Mouse (Mus musculus) liver, adult 2 months (tissue): Measurements from ENCODE around the gene Ncapg2. TPM values are rescaled to one million over a fixed set of nuclear protein-coding genes. Genes with fewer than 3 reads are reported as not detected.

Experiments
- DNase-seq: peaks from one replicate; pipeline ENCODE4 v3.0.0-alpha.2; 2011; ENCODE audit warnings: low read depth, low spot score; ENCODE audit errors: extremely low read depth
- H3K27ac ChIP-seq: fragments of 200-500 bp; replicated peaks from 2 replicates; pipeline ENCODE4 v1.5.1; 2012; ENCODE audit warnings: low read depth, mild to moderate bottlenecking, control low read depth, inconsistent platforms, low read length; ENCODE audit not compliant: insufficient read depth
- H3K27me3 ChIP-seq: fragments of 200-500 bp; 2 replicates; pipeline ENCODE4 v1.6.1; 2012; ENCODE audit warnings: mild to moderate bottlenecking, moderate library complexity, low read length, inconsistent platforms; ENCODE audit not compliant: control insufficient read depth, insufficient read depth
- H3K36me3 ChIP-seq: fragments of 200-500 bp; 2 replicates; pipeline ENCODE4 v1.6.1; 2012; ENCODE audit warnings: low read length, inconsistent platforms; ENCODE audit not compliant: control insufficient read depth, insufficient read depth
- H3K4me1 ChIP-seq: fragments of 200-500 bp; 2 replicates; pipeline ENCODE4 v1.6.1; 2011; ENCODE audit warnings: low read length; ENCODE audit not compliant: control insufficient read depth, insufficient read depth
- H3K4me3 ChIP-seq: fragments of 200-500 bp; 2 replicates; pipeline ENCODE4 v1.5.1; 2011; ENCODE audit warnings: low read depth, mild to moderate bottlenecking, control low read depth, low read length, moderate library complexity; ENCODE audit not compliant: insufficient read depth
- H3K79me2 ChIP-seq: fragments of 200-500 bp; 2 replicates; pipeline ENCODE4 v1.6.1; 2012; ENCODE audit warnings: inconsistent platforms, mild to moderate bottlenecking, low read length, moderate library complexity; ENCODE audit not compliant: control insufficient read depth, insufficient read depth
- H3K9ac ChIP-seq: fragments of 200-500 bp; 2 replicates; pipeline ENCODE4 v1.6.1; 2012; ENCODE audit warnings: low read depth, mild to moderate bottlenecking, control low read depth, inconsistent platforms, low read length
- CTCF ChIP-seq: fragments of 200-500 bp; IDR thresholded peaks from 2 replicates; pipeline ENCODE4 v1.5.1; 2011; ENCODE audit warnings: low read depth, low read length, control low read depth
- POLR2A ChIP-seq: fragments of 200-500 bp; IDR thresholded peaks from 2 replicates; pipeline ENCODE4 v1.6.1; 2011; ENCODE audit warnings: low read length, control low read depth; ENCODE audit not compliant: insufficient read depth; ENCODE audit errors: extremely low read depth
- WGBS: fragments of 180-500 bp; shearing (Covaris S2); methylation state at CpG from one replicate; pipeline ENCODE4 v1.1.7; 2018; 5-methylcytosine and 5-hydroxymethylcytosine counted together
- polyA plus RNA-seq: library from polyadenylated mRNA; depleted of rRNA; stranded (reverse); fragments of >200 nt; gene quantifications from 2 replicates; pipeline ENCODE4 v1.2.3, GENCODE M21; 2012
- total RNA-seq: library from RNA; depleted of rRNA; stranded (reverse); fragments of >200 nt; gene quantifications from 2 replicates; pipeline ENCODE4 v1.2.3, GENCODE M21; 2014

Gene Ncapg2
- total and polyA plus RNA-seq, 2 experiments: 0.21 to 2.1 TPM

DNA sequence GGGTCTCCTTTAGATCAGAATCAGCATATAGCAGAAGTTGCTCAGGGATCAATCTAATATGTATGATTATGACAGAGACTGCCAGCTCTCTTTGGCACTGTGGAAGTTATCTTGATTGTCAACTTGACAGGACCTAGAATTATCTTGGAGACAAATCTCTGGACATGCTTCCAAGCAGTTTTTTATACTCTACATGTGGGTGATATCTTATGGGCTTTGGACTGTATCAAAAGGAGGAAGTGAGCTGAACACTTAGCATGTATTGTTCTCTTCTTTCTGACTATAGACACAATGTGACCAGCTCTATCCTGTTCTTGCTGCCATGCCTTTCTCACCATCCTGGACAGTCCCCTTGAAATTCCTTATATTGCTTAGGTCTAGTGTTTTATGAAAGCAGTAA is 68.6 kb downstream of the Ncapg2 start:
- no peaks in the 10 kb centered on the region for H3K4me1 ChIP-seq
- H3K4me3 ChIP-seq: no peak overlapping the region
- no peak overlapping the region for H3K9ac ChIP-seq
- no peak for DNase-seq
- no peaks in the 10 kb centered on the region for H3K36me3 ChIP-seq
- no peaks in the 10 kb centered on the region for H3K27me3 ChIP-seq
- no peak overlapping the region for H3K27ac ChIP-seq
- TF ChIP-seq POLR2A: no peak
- no peak for TF ChIP-seq CTCF
- H3K79me2 ChIP-seq: no peaks in the 10 kb centered on the region

DNA sequence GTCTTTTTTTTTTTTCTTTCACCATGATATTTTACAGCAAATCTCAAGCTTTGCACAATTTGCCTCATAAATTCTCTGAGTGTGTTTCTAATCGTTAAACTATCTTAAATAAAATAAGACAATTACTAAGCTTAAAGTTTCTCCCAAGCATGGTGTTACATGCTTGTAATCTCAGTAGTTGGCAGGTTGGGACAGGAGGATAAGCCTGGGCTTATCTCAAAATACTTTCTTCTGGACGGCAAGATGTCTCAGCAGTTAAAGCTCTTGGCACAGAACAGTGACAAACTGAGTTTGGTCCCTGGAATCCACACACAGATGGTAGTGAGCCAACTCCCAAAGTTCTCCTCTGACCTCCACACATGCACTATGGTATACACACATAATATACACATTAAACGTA is 69.5 kb downstream of the Ncapg2 start:
- H3K4me1 ChIP-seq: no peaks in the 10 kb centered on the region
- no peaks in the 10 kb centered on the region for H3K79me2 ChIP-seq
- no peak overlapping the region for H3K9ac ChIP-seq
- no peak for DNase-seq
- H3K27me3 ChIP-seq: no peaks in the 10 kb centered on the region
- H3K4me3 ChIP-seq: no peak overlapping the region
- WGBS: 67% methylated on average over 3 of the region's 3 CpGs
- H3K27ac ChIP-seq: no peak overlapping the region
- no peaks in the 10 kb centered on the region for H3K36me3 ChIP-seq
- TF ChIP-seq POLR2A: no peak
- no peak for TF ChIP-seq CTCF

DNA sequence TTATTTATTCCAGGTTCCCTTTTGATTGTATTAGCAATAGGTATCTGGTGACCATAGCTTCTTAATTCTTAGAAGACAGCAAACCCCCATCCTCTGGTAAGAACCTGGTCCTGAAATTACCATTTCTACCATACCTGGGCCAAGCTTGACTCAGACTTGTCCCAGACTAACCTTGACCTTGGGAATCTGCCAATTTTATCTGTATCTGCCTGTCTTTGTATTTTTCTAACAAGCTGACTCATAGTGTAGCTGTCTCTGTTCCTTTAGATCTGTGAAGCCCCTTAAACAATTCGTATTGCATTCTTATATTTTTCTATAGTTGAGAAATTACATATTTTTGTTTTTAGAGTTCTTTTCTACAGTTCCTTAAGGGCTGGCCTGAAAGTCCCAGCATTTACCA is 73.6 kb downstream of the Ncapg2 start:
- Histone ChIP-seq H3K4me1 (no peaks in the 10 kb centered on the region), H3K9ac (no peak overlapping the region), H3K4me3 (no peak overlapping the region), H3K27ac (no peak overlapping the region), H3K27me3 (no peaks in the 10 kb centered on the region), H3K79me2 (no peaks in the 10 kb centered on the region), H3K36me3 (no peaks in the 10 kb centered on the region)
- DNase-seq: peak; percentile 7
- TF ChIP-seq CTCF: no peak
- no peak for TF ChIP-seq POLR2A
- WGBS: 51% methylated on average over 1 of the region's 1 CpGs

DNA sequence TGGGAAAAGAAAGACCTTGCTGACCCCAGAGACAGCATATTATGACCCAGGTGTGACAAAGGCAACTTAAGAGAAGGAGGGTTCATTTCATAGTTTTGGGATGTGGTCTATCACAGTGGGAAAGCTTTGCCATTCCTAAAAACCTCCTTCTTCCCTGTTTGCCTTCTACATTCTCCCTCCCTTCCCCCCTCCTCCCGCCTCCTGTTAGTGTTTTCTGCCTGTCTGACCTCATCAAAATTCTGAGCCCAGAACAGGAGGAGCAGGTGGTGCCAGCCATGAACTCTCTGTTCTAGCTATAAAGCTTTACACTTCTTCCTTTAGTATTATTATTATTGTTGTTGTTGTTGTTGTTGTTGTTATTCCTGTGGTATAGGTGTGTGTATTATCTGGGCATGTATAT is 76.7 kb downstream of the Ncapg2 start:
- Histone ChIP-seq H3K4me3 (no peak overlapping the region), H3K9ac (no peak overlapping the region), H3K27me3 (peaks cover 8% of the 10 kb centered on the region), H3K36me3 (no peaks in the 10 kb centered on the region), H3K27ac (no peak overlapping the region), H3K79me2 (no peaks in the 10 kb centered on the region), H3K4me1 (no peaks in the 10 kb centered on the region)
- TF ChIP-seq POLR2A (no peak), CTCF (no peak)
- 88% methylated on average over 1 of the region's 1 CpGs for WGBS
- no peak for DNase-seq

DNA sequence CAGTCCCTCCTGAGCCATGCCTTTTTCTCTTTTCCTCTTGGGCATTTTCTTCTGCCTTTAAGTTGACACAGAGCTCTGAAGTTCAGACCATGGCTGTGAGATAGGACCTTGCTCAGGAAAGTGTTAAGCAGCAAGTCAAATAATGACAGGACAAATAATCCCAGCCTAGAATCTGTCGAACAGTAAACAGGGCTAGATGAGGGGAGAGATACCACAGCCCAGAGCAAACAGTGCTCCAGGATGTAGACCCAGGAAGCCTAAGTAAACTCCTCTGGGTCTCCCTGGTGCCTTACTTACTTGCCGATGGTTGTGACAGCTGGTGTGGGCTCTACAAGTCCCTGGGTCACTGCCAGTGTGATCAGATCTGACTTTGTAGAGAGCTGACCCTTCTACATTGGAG is 78.4 kb downstream of the Ncapg2 start:
- H3K79me2 ChIP-seq: no peaks in the 10 kb centered on the region
- H3K36me3 ChIP-seq: no peaks in the 10 kb centered on the region
- H3K27ac ChIP-seq: no peak overlapping the region
- 21% methylated on average over 2 of the region's 2 CpGs for WGBS
- H3K9ac ChIP-seq: no peak overlapping the region
- no peaks in the 10 kb centered on the region for H3K4me1 ChIP-seq
- no peak for DNase-seq
- TF ChIP-seq CTCF: no peak
- H3K4me3 ChIP-seq: no peak overlapping the region
- H3K27me3 ChIP-seq: peaks cover 13% of the 10 kb centered on the region

DNA sequence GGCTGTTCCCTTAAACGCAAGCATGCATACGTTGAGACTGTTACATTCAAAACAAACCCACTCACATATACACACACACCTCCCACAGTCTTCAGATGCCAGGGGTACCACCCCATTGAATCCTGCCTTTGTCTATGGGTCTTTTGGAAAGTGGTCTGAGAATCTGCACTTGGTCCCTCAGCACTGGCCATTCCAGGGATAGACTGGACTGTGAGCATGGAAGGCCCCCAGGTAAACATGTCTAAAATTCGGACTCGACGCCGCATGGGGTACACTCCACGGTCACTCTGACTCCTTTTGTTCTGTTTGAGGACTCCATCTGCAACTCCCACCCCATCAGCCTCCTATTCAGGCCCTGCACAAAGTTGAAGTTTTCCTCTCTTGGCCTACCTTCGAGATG is 79.8 kb downstream of the Ncapg2 start:
- no peak overlapping the region for H3K4me3 ChIP-seq
- no peak overlapping the region for H3K9ac ChIP-seq

More for the DNA sequence above, 79.8 kb downstream of the Ncapg2 start:
- no peak for DNase-seq
- TF ChIP-seq POLR2A: no peak
- TF ChIP-seq CTCF: no peak
- no peaks in the 10 kb centered on the region for H3K36me3 ChIP-seq
- WGBS: 66% methylated on average over 8 of the region's 8 CpGs
- H3K79me2 ChIP-seq: no peaks in the 10 kb centered on the region
- H3K27me3 ChIP-seq: peaks cover 13% of the 10 kb centered on the region
- H3K4me1 ChIP-seq: no peaks in the 10 kb centered on the region
- no peak overlapping the region for H3K27ac ChIP-seq
